Mouse (Mus musculus) kidney, adult 2 months (tissue): ENCODE results near the gene Disp2.
A peak's percentile ranks its signal among the peaks of the same experiment; 100 is the strongest.

Source experiments
- CTCF ChIP-seq: fragments of 200-500 bp; conservative IDR thresholded peaks from 2 replicates; pipeline ENCODE4 v1.5.1; 2011; ENCODE audit warnings: low read depth, mild to moderate bottlenecking, control low read depth, low read length, moderate library complexity, mixed read lengths; ENCODE audit not compliant: insufficient read depth, insufficient read length
- POLR2A ChIP-seq: fragments of 200-500 bp; IDR thresholded peaks from one replicate; pipeline ENCODE4 v1.6.1; 2011; ENCODE audit warnings: low read depth, low read length, control low read depth

- TF ChIP-seq POLR2A, result no peak
- TF ChIP-seq CTCF, result peak; percentile 43; the same call in 1 of the 2 replicates
These were observed at the start of gene Disp2 for GRCm38 (mm10) chr2:118779504-118780480.
